In genomic region chr2:75610602-75611001, GRCm38 (mm10) we compare ENCODE assay signal across 8 mouse cellular contexts. TPM values are rescaled to one million over a fixed set of nuclear protein-coding genes. Genes with fewer than 3 reads are reported as not detected.
A peak's percentile ranks its signal among the peaks of the same experiment; 100 is the strongest.
DNase-seq lines count a peak whose midpoint lies in the region; ATAC-seq and TF ChIP-seq lines count a peak whose summit lies in the region.
"Not testable (repeated sequence)": the region's sequence is repeated elsewhere in the genome, so short reads cannot be mapped to it uniquely, and the experiment has no call there.

No protein-coding gene starts in this region.

- not testable (repeated sequence) for H3K36me3 ChIP-seq in CH12.LX (replicated peaks in 1 of 2; ENCODE audit: control insufficient read depth in 1 of 2, insufficient read depth in 1 of 2, low read length in 1 of 2); ES-E14 (ENCODE audit: control insufficient read depth, insufficient read depth, low read length, poor library complexity, severe bottlenecking); heart, postnatal 0 days (replicated peaks; ENCODE audit: control insufficient read depth, insufficient read depth, low read length); kidney, postnatal 0 days (ENCODE audit: insufficient read depth, low read length); midbrain, postnatal 0 days (ENCODE audit: insufficient read depth, low read length)

- H3K4me2 ChIP-seq in CH12.LX (ENCODE audit: insufficient read depth, low read depth, poor library complexity, severe bottlenecking); heart, postnatal 0 days (ENCODE audit: low read depth, low read length); kidney, postnatal 0 days (ENCODE audit: low read length); midbrain, postnatal 0 days (ENCODE audit: low read depth, low read length, poor library complexity, severe bottlenecking): not testable (repeated sequence)

- not testable (repeated sequence) for H3K9ac ChIP-seq in CH12.LX (ENCODE audit: insufficient read depth, low read depth); ES-E14 (ENCODE audit: insufficient read depth, low read depth, low read length, poor library complexity, severe bottlenecking); heart, postnatal 0 days (replicated peaks; ENCODE audit: low read depth, low read length); kidney, postnatal 0 days (ENCODE audit: low read depth, low read length); midbrain, postnatal 0 days (replicated peaks; ENCODE audit: low read length, poor library complexity, severe bottlenecking)

- TF ChIP-seq POLR2A in CH12.LX (IDR thresholded peaks at IDR 0.05; ENCODE audit: low read depth, low read length); embryonic fibroblast, embryonic 13.5 days (IDR thresholded peaks at IDR 0.05; ENCODE audit: low read depth, low read length): not testable (repeated sequence)

- not testable (repeated sequence) for H3K27me3 ChIP-seq in CH12.LX (replicated peaks); heart, postnatal 0 days (ENCODE audit: control insufficient read depth, insufficient read depth, low read length); kidney, postnatal 0 days (ENCODE audit: insufficient read depth, low read length)
- 0 out of 2 replicates have a peak, but pooled peaks cover 12% of the 10 kb centered on the region for H3K27me3 ChIP-seq in midbrain, postnatal 0 days (ENCODE audit: insufficient read depth, low read length)

- 78% methylated on average over 7 of the region's 7 CpGs for WGBS in heart, postnatal 0 days
- WGBS in kidney, postnatal 0 days = 82% methylated on average over 7 of the region's 7 CpGs
- 89% methylated on average over 7 of the region's 7 CpGs for WGBS in midbrain, postnatal 0 days

- not testable (repeated sequence) for TF ChIP-seq EP300 in CH12.LX (IDR thresholded peaks at IDR 0.05; ENCODE audit: low read length); heart, postnatal 0 days (IDR thresholded peaks at IDR 0.05; ENCODE audit: low read depth)

- TF ChIP-seq CTCF in CH12.LX (conservative IDR thresholded peaks at IDR 0.05 in 1 of 2, IDR thresholded peaks at IDR 0.05 in 1 of 2; ENCODE audit: low read depth in 2 of 2, low read length in 2 of 2) = peak in 1 of 2 experiments; percentile 16; a peak in 1 of 4 replicates
- TF ChIP-seq CTCF in embryonic fibroblast, embryonic 13.5 days (IDR thresholded peaks at IDR 0.05; ENCODE audit: borderline replicate concordance, insufficient read depth, low read length) = not testable (repeated sequence)
- TF ChIP-seq CTCF in heart, postnatal 0 days (IDR thresholded peaks at IDR 0.05; ENCODE audit: low read depth) = peak; percentile 42; the same call in 1 of the 2 replicates
- peak; percentile 55 for TF ChIP-seq CTCF in kidney, postnatal 0 days (IDR thresholded peaks at IDR 0.05; ENCODE audit: low read depth)
- TF ChIP-seq CTCF in midbrain, postnatal 0 days (IDR thresholded peaks at IDR 0.05) = peak; percentile 62

- H3K9me3 ChIP-seq in CH12.LX (replicated peaks; ENCODE audit: low read length); ES-E14 (ENCODE audit: control insufficient read depth, insufficient read depth, low read depth, low read length); heart, postnatal 0 days (replicated peaks; ENCODE audit: control insufficient read depth, low read length); kidney, postnatal 0 days (replicated peaks; ENCODE audit: low read length); midbrain, postnatal 0 days (ENCODE audit: low read length): not testable (repeated sequence)

- not testable (repeated sequence) for ATAC-seq in heart, postnatal 0 days (ENCODE audit: insufficient read depth, low read depth); kidney, postnatal 0 days (replicated peaks; ENCODE audit: low FRiP score, low read depth); midbrain, postnatal 0 days (ENCODE audit: low FRiP score)

- H3K79me2 ChIP-seq in CH12.LX (replicated peaks; ENCODE audit: control insufficient read depth, extremely low read depth, insufficient read depth, poor library complexity, severe bottlenecking) = not testable (repeated sequence)

- H3K4me1 ChIP-seq in CH12.LX (ENCODE audit: control insufficient read depth in 1 of 2, insufficient read depth in 2 of 2) = peaks cover 8 to 34% of the 10 kb centered on the region in 2 experiments
- not testable (repeated sequence) for H3K4me1 ChIP-seq in ES-E14 (ENCODE audit: control insufficient read depth in 2 of 2, insufficient read depth in 2 of 2, low read length in 2 of 2, poor library complexity in 1 of 2); heart, postnatal 0 days (ENCODE audit: control insufficient read depth, insufficient read depth); midbrain, postnatal 0 days (ENCODE audit: insufficient read depth, low read length)
- H3K4me1 ChIP-seq in embryonic fibroblast, embryonic 13.5 days (ENCODE audit: control insufficient read depth, insufficient read depth, low read length) = peaks cover 15% of the 10 kb centered on the region; the same call in 1 of the 2 replicates
- peaks cover 32% of the 10 kb centered on the region for H3K4me1 ChIP-seq in kidney, postnatal 0 days (replicated peaks; ENCODE audit: insufficient read depth, low read length)

- H3K27ac ChIP-seq in CH12.LX (ENCODE audit: insufficient read depth, low read depth); ES-E14 (ENCODE audit: insufficient read depth, low read depth, low read length, poor library complexity, severe bottlenecking); heart, postnatal 0 days (ENCODE audit: low read depth); kidney, postnatal 0 days; midbrain, postnatal 0 days (ENCODE audit: low read depth, low read length): not testable (repeated sequence)
- peak overlapping the region; percentile 94; the same call in 1 of the 2 replicates for H3K27ac ChIP-seq in embryonic fibroblast, embryonic 13.5 days (ENCODE audit: insufficient read depth, low read length)

- peak; percentile 36 for DNase-seq in 3134 (ENCODE audit: extremely low read depth, insufficient read length, low spot score)
- DNase-seq in CH12.LX (ENCODE audit: extremely low read depth); ES-E14 (ENCODE audit: low read depth, low spot score); heart, postnatal 0 days (ENCODE audit: low spot score); kidney, postnatal 0 days (ENCODE audit: low spot score); midbrain, postnatal 0 days (ENCODE audit: low spot score): not testable (repeated sequence)
- peak; percentile 35 for DNase-seq in R1 (ENCODE audit: low read depth, low spot score)

- dilution Hi-C loops in CH12.LX (cut with MboI; ENCODE audit: extremely low pct_ligation_motif_present, extremely low pct_unique_long_range_greater_than_20kb, low sequenced_read_pairs) = not testable (repeated sequence)

- in situ Hi-C loops in CH12.LX (cut with MboI; ENCODE audit: low pct_ligation_motif_present, low pct_unique_long_range_greater_than_20kb, low sequenced_read_pairs) = loop anchor here (5.0 to 10.0 kb wide), 3 partner anchors 172 to 344 kb away; no protein-coding TSS in a partner anchor
- in situ Hi-C loops in ES-E14 (cut with MboI; ENCODE audit: low sequenced_read_pairs in 2 of 2, unreplicated experiment in 2 of 2) = loop anchor here (25.0 kb wide), 2 partner anchors 352 to 452 kb away; no protein-coding TSS in a partner anchor

- peak; percentile 1 for TF ChIP-seq RAD21 in CH12.LX (IDR thresholded peaks at IDR 0.05; ENCODE audit: low read depth, low read length)

- not testable (repeated sequence) for H3K4me3 ChIP-seq in CH12.LX (replicated peaks in 1 of 3; ENCODE audit: low read depth in 2 of 3, low read length in 2 of 3, poor library complexity in 1 of 3); ES-E14 (ENCODE audit: insufficient read depth in 1 of 2, low read depth in 1 of 2, low read length in 2 of 2, poor library complexity in 1 of 2, severe bottlenecking in 1 of 2); embryonic fibroblast, embryonic 13.5 days (ENCODE audit: insufficient read depth, low read length); heart, postnatal 0 days (ENCODE audit: low read depth, low read length); kidney, postnatal 0 days (replicated peaks; ENCODE audit: low read depth, low read length); midbrain, postnatal 0 days (ENCODE audit: low read depth, low read length)

TF ChIP-seq in CH12.LX, 34 proteins besides CTCF, POLR2A, EP300 and RAD21:
- TF ChIP-seq SMC3 (IDR thresholded peaks at IDR 0.05; ENCODE audit: low read depth, low read length) = 0 out of 2 replicates have a peak, but pooled peaks have one; percentile 4

TF ChIP-seq in ES-E14, 5 proteins besides CTCF, POLR2A, EP300 and RAD21:
- TF ChIP-seq MAFK (IDR thresholded peaks at IDR 0.05; ENCODE audit: insufficient read depth, low read depth, low read length) = peak; percentile 47; the same call in 1 of the 2 replicates

RNA-seq across cellular contexts. Expression of gene Hnrnpa3, which starts 48.5 kb away (rescaled TPM):
- total RNA-seq in CH12.LX (2012; rRNA removed) (83.1 and 105 TPM in 2 replicates), CH12.LX (2014; rRNA removed) (229 and 278 TPM in 2 replicates), ES-E14 (2012; rRNA removed) (101 and 166 TPM in 2 replicates)
- polyA plus RNA-seq in CH12.LX (2012; ENCODE audit: insufficient read length, low read depth) = 373 and 540 TPM in 2 replicates
- polyA plus RNA-seq in embryonic fibroblast, embryonic 13.5 days (2011; ENCODE audit: insufficient read length, low read depth, missing spikeins) = 192 and 279 TPM in 2 replicates
- 26.0 and 33.9 TPM in 2 replicates for total RNA-seq in heart, postnatal 0 days (2014; rRNA removed; ENCODE audit: low replicate concordance)
- 93.6 and 102 TPM in 2 replicates for polyA plus RNA-seq in heart, postnatal 0 days (2015; fragmentation: Nextera tagmentation; extraction: Ambion mirVana)
- 240 and 270 TPM in 2 replicates for polyA plus RNA-seq in kidney, postnatal 0 days (2015; fragmentation: Nextera tagmentation; extraction: Ambion mirVana)
- total RNA-seq in midbrain, postnatal 0 days (2014; rRNA removed) = 83.7 and 116 TPM in 2 replicates
- 87.7 and 96.6 TPM in 2 replicates for polyA plus RNA-seq in midbrain, postnatal 0 days (2015; fragmentation: Nextera tagmentation; extraction: Ambion mirVana)
